Mouse (Mus musculus) neutrophil, adult 5-6 weeks (primary cell): ENCODE data around the gene Gpr146. TPM values are rescaled to one million over a fixed set of nuclear protein-coding genes. Genes with fewer than 3 reads are reported as not detected.

Experiments
- ATAC-seq: fragments of 151-379, 151-347 bp; 2 replicates; pipeline ENCODE4 v1.8.0; 2017; ENCODE audit warnings: mild to moderate bottlenecking, moderate TSS enrichment; ENCODE audit not compliant: insufficient number of reproducible peaks, poor library complexity, low FRiP score, severe bottlenecking; ENCODE audit errors: extremely low read depth
- total RNA-seq: library from RNA; stranded (forward); fragments of 200-1000 nt; gene quantifications from 2 replicates; pipeline ENCODE4 v1.2.3, GENCODE M21; 2017

Gpr146 gene
- total RNA-seq, 1 experiment from 2014 or later: 45.5 TPM

- no peak for ATAC-seq
Measured at GRCm38 (mm10) chr5:139393197-139393588, 15.7 kb downstream of the Gpr146 start.

DNA sequence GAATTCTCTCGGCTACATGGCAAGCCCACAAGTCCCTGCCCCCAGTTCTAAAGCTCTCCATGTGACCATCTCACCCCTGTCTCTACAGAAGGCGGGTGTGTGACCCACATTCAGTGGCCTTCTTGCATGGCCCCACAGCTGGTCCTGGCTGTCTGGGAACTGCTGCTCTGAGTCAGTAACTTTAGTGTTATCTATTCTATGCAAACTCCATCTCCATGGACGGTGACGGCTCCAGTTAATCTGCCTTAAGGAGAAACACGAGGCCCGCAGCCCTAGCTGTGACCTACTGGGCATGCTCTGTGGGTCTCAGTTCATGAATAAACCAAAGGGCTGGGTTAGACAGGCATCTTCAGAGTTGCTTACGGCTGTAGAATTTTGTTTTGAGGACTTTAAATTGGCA is 16.9 kb downstream of the Gpr146 start:
- ATAC-seq: no peak

DNA sequence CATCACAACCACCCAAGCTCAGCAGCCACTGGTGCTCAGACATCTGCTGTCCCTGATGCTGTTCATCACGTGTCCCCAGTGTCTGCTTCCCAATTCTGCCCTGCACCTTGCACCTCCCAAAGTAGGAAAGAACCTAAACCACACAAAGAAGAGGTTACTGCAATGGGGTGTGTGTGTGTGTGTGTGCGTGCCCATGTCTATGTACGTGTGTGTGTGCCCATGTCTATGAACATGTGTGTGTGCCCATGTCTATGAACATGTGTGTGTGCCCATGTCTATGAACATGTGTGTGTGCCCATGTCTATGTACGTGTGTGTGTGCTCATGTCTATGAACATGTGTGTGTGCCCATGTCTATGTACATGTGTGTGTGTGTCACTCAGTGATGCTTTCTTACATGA is 18.0 kb downstream of the Gpr146 start:
- ATAC-seq: no peak

GRCm38 (mm10) chr5:139397359-139397916 is 19.9 kb downstream of the Gpr146 start:
- ATAC-seq: no peak

DNA sequence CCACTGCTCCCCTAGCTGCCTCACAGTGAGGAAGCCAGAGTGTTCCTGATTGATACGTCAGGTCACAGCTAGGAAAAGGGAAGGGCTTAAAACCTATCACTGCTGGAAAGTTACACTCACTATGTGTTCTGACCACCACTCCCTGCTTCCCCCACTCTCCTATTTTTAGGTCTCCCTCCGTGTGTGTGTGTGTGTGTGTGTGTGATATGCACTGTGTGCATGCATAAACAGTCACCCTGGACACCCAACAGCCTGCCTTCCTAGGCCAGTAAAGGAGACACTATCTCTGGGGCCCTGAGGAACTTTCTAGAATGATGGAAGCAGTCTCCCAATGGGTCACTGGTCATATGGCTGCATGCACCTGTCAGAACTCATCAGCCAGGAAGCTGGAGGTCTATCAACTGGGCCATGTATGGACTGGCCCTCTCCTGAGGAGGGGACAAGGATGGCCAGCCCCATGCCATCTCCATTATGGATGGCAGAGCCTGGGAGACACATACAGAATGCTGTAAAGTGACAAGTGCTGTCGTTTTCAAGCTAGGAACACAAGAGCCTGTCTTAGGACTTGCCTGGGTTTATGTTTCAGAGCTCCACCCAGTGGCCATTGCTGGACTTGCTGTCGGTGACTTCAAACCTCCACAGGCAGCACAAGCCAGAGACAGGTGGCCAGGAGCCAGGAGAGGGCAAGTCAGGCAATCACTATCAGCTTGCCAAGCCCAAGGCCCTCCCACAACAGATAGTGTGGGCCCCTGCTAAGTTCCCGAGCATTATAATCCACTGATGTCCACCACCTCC is 20.7 kb downstream of the Gpr146 start:
- peak; percentile 84 for ATAC-seq

- ATAC-seq: no peak
Measured at GRCm38 (mm10) chr5:139398786-139399185, 21.3 kb downstream of the Gpr146 start.

GRCm38 (mm10) chr5:139399991-139400390 is 22.5 kb downstream of the Gpr146 start:
- no peak for ATAC-seq

DNA sequence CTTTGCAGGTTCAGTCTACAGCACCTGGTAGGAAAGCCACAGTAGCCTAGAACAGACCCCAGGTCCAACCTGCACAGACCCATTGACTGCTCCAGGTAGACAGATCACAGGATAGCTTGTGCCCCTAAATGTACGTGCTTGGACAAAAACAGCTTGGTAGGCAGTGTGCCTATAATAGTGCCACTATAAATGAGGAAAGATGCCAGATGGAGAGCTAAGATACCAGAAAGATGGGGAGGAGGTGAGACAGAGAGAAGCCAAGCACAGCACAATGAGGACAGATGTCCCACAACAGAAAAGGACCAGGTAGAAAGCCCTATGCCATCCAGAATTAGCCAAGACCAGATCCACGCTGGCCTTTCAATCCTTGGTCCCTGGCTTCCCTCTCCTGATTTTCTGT is 24.6 kb downstream of the Gpr146 start:
- no peak for ATAC-seq

GRCm38 (mm10) chr5:139403692-139404260 is 26.3 kb downstream of the Gpr146 start:
- ATAC-seq: peak; percentile 21; the same call in 1 of the 2 replicates

DNA sequence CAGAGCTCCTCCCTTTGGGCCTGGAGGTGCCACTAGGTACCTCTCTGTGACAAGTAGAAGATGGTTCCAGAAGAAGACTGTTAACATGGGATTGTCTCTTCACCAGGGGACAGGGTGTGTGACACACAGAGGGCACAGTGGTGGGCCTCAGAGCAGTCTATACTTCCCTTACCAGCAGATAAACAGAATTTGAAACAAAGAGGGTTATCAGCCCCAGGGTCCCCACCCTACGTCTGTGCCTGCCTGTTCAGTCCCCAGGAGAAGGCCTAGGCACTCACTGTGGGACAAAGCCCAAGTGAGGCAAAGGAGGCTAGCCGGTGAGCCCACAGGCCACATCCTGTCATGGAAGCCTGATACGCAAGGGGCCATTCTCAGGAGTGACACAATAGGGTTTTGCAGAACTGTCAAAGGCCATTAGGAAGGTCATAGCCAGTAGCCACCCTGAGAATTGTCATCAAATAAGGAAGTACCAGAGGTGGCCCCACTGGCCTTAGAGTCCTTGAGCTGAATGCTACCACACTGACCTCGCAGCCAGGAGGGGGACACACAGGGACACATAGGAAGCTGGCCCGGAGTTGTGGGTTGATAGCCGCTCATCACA is 27.4 kb downstream of the Gpr146 start, which contains the start of gene C130050O18Rik:
Gene C130050O18Rik, plus strand, starts transcription at position 480 of the 601 bp plus-strand sequence.
- peak; percentile 59 for ATAC-seq

DNA sequence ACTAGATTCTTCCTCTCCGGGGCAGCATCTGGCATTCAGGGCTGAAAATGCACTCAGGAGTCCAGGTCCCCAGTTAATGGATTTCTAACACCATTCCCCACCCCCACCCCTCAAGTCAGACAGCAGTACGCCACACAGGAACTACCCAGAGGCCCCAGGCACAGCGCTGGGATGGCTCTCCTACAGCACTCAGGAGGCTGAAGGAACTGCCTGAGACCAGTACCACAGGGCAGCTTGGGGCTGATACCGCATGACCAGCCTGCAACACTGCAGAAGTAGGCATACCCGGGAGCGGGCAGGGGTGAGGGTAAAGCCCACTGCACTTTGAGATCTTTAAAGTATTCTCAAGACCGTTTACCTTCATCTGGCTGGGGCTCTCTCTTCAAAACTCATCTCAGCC is 28.0 kb downstream of the Gpr146 start:
- no peak for ATAC-seq

DNA sequence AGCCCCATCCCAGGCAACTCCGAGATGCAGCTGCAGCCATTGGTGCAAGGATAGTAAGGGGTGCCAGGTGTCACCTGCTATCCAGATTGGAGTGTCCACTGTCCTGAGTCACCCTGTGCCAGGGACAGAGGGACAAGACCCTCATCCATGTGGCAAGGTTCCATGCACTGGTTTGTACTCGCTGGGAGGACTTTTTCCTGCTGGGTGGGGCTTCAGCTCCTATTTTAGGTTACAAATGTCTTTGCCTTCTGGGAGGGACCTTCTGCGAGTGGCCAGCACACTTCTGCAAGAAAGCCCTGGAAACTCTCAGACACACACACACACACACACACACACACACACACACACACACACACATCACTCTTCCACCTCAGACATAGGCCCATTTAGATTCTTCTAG is 28.5 kb downstream of the Gpr146 start:
- ATAC-seq: no peak

GRCm38 (mm10) chr5:139407121-139407885 is 29.8 kb downstream of the Gpr146 start:
- ATAC-seq: no peak

GRCm38 (mm10) chr5:139408511-139408910 is 31.0 kb downstream of the Gpr146 start:
- ATAC-seq: peak; percentile 70

DNA sequence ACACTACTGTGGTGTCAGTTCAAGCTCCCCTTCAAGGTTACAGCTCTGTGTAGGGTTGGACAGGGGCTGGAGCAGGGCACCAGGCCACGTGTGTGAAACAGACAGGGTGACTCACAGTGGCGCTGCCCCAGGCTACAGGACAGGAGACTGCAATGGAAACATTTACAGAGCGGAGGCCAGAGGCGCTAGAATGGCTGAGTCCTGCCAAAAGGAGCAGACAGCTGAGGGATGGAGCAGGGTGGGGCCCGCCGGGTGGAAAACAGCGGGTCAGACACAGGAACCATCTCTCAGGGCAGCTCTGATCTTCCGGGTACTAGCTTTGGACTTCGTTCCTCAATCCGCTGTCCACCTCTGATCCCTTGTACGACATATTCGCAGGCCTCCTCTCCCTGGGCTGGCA is 31.9 kb downstream of the Gpr146 start:
- ATAC-seq: no peak

DNA sequence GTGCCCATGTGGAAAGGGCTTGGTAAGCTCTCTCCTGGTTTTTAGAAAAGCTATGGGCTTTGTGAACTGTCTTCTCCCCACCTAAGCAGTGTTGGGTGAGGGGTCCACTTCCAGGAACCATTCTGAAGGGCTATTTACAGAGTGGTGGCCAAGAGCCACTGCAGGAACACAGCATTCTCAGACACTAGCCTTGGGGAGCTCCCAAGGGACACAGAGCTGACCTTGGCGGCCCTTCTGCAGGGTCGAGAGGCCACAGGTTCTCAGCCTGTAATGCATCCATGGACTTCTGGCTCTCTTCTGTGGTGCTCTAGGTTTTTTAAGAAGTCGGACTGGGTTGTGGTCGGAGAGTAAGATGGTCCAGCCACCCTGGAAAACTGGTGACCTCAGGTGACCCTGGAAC is 32.6 kb downstream of the Gpr146 start:
- no peak for ATAC-seq

DNA sequence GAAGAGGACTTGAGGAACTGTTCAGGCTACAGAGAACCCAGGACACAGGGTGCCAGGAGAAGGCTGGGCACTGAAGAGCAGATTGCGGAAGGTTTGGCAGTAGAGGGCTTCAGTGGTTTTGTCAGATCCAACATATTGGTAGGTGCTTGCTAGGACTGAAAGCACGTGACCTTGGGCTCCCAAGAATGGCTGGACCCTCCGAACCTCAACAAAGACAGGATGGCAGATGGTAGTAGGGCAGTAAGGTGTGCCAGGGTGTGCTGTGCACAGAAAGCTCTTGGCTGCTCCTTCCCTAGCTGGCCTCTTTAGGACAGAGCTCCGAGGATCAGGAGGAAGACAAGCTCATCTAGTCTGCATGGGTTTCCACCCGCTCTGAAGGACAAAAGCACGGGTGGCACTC is 33.6 kb downstream of the Gpr146 start:
- no peak for ATAC-seq

DNA sequence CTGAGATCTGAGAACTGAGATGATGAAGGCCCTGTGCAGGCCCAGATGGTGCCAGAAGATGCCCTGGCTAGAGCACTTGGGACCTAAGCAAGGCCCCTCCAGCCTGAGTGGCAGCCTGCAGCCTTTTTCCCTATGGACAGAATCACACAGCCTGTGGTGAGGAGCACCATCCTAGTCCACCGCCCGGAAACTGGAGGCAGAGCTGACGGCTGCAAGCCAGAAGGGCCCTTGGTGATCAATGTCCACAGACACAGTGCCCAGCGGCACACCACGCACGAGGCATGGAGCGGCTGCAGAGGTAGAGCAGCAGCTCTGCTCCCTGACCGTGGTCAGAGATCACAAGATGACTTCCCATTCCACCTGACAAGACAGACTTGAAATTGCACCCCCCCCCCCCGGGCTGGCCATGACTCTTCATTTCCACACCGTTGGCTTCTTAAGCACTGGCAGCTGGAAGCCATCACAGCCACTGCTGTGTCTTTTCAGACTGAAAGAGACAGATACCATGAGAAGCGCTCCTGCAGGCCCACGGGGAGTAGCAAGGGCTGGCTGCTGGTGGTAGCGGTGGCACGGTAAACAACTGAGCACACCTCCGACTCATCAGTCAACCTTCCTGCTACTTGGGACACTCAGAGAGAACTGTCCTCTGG is 34.3 kb downstream of the Gpr146 start:
- ATAC-seq: no peak

DNA sequence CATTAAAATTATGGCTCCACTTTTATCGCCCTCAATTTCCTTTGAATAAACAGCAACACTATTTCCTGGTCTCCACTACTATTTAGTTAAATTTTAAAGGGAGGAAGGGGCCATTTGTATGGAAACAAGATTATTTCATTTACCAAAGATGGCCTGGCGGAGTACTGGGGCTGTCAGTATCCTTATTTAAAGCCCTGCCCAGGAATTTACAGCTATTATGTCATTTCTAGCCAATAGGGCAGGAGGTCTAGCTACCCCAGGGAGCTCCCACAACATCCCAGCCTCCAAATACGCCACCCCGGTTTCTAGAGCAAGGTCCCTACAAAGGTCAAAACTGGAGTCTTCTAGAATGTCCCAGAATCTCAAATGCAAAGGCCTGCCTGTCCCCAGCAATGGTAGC is 36.0 kb downstream of the Gpr146 start:
- no peak for ATAC-seq
